Mouse (Mus musculus): Measurements from ENCODE around the gene Fbxo46.

- TF ChIP-seq POLR2A (IDR thresholded peaks at IDR 0.05; ENCODE audit: extremely low read depth, insufficient read depth, low read length) (no peak), CTCF (IDR thresholded peaks at IDR 0.05; ENCODE audit: extremely low read depth, insufficient read depth, low read length) (no peak)
These were observed 44.4 kb upstream of the Fbxo46 start for GRCm38 (mm10) chr7:19075231-19075630.

All from cortical plate, adult 2 months (tissue).